Mouse (Mus musculus) embryo, embryonic 10 days (tissue): Measurements from ENCODE around the gene Mrps34.
A peak's percentile ranks its signal among the peaks of the same experiment; 100 is the strongest.

Experiments used
- DNase-seq: peaks from one replicate; pipeline ENCODE4 v3.0.0-alpha.2; 2015; ENCODE audit warnings: low spot score

Gene Mrps34

GRCm38 (mm10) chr17:24881738-24882440, 13.0 kb upstream of the Mrps34 start:
- peak; percentile 67 for DNase-seq

GRCm38 (mm10) chr17:24884391-24884790, 10.5 kb upstream of the Mrps34 start:
- DNase-seq = no peak

- DNase-seq = no peak
Observed at GRCm38 (mm10) chr17:24885356-24886133, 9.4 kb upstream of the Mrps34 start.

GRCm38 (mm10) chr17:24886134-24886931, 8.6 kb upstream of the Mrps34 start, which contains the start of the genes Nubp2 and Spsb3:
TSS of gene Nubp2 (minus strand) at chr17:24886349.
TSS of gene Spsb3 (plus strand) at chr17:24886643.
- peak; percentile 99 for DNase-seq

GRCm38 (mm10) chr17:24886932-24887271, 8.0 kb upstream of the Mrps34 start:
- no peak for DNase-seq

GRCm38 (mm10) chr17:24887291-24888080, 7.4 kb upstream of the Mrps34 start:
- no peak for DNase-seq

- no peak for DNase-seq
Observed at GRCm38 (mm10) chr17:24888862-24889261, 6.1 kb upstream of the Mrps34 start.

- no peak for DNase-seq
Observed at GRCm38 (mm10) chr17:24890151-24891092, 4.5 kb upstream of the Mrps34 start.

GRCm38 (mm10) chr17:24891321-24891720, 3.6 kb upstream of the Mrps34 start:
- no peak for DNase-seq

- DNase-seq = no peak
Observed at GRCm38 (mm10) chr17:24892785-24893184, 2.1 kb upstream of the Mrps34 start.

- no peak for DNase-seq
Observed at GRCm38 (mm10) chr17:24893276-24893675, 1.6 kb upstream of the Mrps34 start.

- peak; percentile 19 for DNase-seq
Observed at GRCm38 (mm10) chr17:24894061-24894994, 588 bp upstream of the Mrps34 start.

- DNase-seq = no peak
Observed at GRCm38 (mm10) chr17:24895571-24896240, 790 bp downstream of the Mrps34 start.

- DNase-seq = peak; percentile 78
Observed at GRCm38 (mm10) chr17:24896241-24896992, 1.5 kb downstream of the Mrps34 start, which contains the start of gene Nme3. TSS of gene Nme3 (plus strand) at chr17:24896500.

GRCm38 (mm10) chr17:24896993-24897269, 2.0 kb downstream of the Mrps34 start:
- DNase-seq = no peak

GRCm38 (mm10) chr17:24897600-24897999, 2.7 kb downstream of the Mrps34 start:
- no peak for DNase-seq

- no peak for DNase-seq
Observed at GRCm38 (mm10) chr17:24898041-24898854, 3.3 kb downstream of the Mrps34 start.
